Mouse (Mus musculus) brain, embryonic 14.5 days (tissue): ENCODE results near the gene Map3k20.

Experiments used
- CTCF ChIP-seq: fragments of 200-500 bp; IDR thresholded peaks from 2 replicates; pipeline ENCODE4 v1.5.1; 2012; ENCODE audit warnings: inconsistent platforms, mild to moderate bottlenecking, moderate library complexity, borderline replicate concordance; ENCODE audit not compliant: insufficient read depth, insufficient read length; ENCODE audit errors: extremely low read depth
- POLR2A ChIP-seq: fragments of 200-500 bp; IDR thresholded peaks from 2 replicates; pipeline ENCODE4 v1.6.1; 2012; ENCODE audit warnings: mild to moderate bottlenecking, inconsistent platforms, borderline replicate concordance; ENCODE audit not compliant: poor library complexity, insufficient read depth, insufficient read length, severe bottlenecking; ENCODE audit errors: extremely low read depth

DNA sequence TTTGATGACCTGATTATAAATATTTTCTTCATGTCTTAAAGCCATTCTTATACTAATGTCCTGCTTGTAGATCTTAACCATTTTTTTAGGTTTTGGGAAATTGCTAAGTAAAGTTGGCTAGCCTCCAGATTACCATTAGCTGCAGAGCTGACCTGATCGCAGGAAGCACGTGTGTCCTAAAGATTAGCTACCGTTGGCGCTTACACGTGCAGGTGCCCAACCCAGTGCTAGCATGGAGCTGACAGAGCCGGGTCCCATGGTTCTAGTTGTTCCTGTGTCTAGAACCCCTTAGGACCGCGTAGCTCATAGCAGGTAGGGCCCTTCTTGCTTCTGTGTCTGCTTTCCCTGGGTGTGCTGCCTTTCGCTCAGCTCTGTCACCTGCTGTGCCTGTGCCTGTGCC is 194.4 kb downstream of the Map3k20 start:
- TF ChIP-seq CTCF (no peak), POLR2A (no peak)
